Mouse (Mus musculus) adrenal gland (tissue): ENCODE measurements around the gene Cdhr2.

Experiments used
- intact Hi-C: fragments of 180-260 bp; cut with DNase I; formaldehyde crosslinking; loops from one replicate; pipeline ENCODE4 v1.15.1; 2025

Gene Cdhr2

GRCm38 (mm10) chr13:54692711-54693557 is 8.3 kb upstream of the Cdhr2 start:
- intact Hi-C loops, result no loop called here

- intact Hi-C loops, result no loop called here
Observed at GRCm38 (mm10) chr13:54693558-54694347, 7.5 kb upstream of the Cdhr2 start, which contains the start of gene Rnf44. TSS of gene Rnf44 (minus strand) at chr13:54693907.

GRCm38 (mm10) chr13:54694348-54695060 is 6.8 kb upstream of the Cdhr2 start:
- intact Hi-C loops, result no loop called here

- intact Hi-C loops, result no loop called here
Observed at GRCm38 (mm10) chr13:54695479-54696230, 5.6 kb upstream of the Cdhr2 start.

- intact Hi-C loops, result no loop called here
Observed at GRCm38 (mm10) chr13:54702507-54702906, 1.2 kb downstream of the Cdhr2 start.

- intact Hi-C loops, result no loop called here
Observed at GRCm38 (mm10) chr13:54704890-54705289, 3.6 kb downstream of the Cdhr2 start.

GRCm38 (mm10) chr13:54710866-54711265 is 9.6 kb downstream of the Cdhr2 start:
- intact Hi-C loops, result no loop called here

- intact Hi-C loops, result no loop called here
Observed at GRCm38 (mm10) chr13:54714393-54714792, 13.1 kb downstream of the Cdhr2 start.

- intact Hi-C loops, result no loop called here
Observed at GRCm38 (mm10) chr13:54714996-54715395, 13.7 kb downstream of the Cdhr2 start.

GRCm38 (mm10) chr13:54716916-54717315 is 15.7 kb downstream of the Cdhr2 start:
- intact Hi-C loops, result no loop called here

- intact Hi-C loops, result no loop called here
Observed at GRCm38 (mm10) chr13:54723143-54723542, 21.9 kb downstream of the Cdhr2 start.

GRCm38 (mm10) chr13:54726131-54726530 is 24.9 kb downstream of the Cdhr2 start:
- intact Hi-C loops, result no loop called here

- intact Hi-C loops, result no loop called here
Observed at GRCm38 (mm10) chr13:54736931-54737330, 35.7 kb downstream of the Cdhr2 start.

GRCm38 (mm10) chr13:54737488-54738212 is 36.4 kb downstream of the Cdhr2 start:
- intact Hi-C loops, result no loop called here

GRCm38 (mm10) chr13:54738213-54738601 is 36.9 kb downstream of the Cdhr2 start:
- intact Hi-C loops, result no loop called here

GRCm38 (mm10) chr13:54746110-54746509 is 44.8 kb downstream of the Cdhr2 start:
- intact Hi-C loops, result no loop called here

- intact Hi-C loops, result no loop called here
Observed at GRCm38 (mm10) chr13:54746896-54747295, 45.6 kb downstream of the Cdhr2 start.

- intact Hi-C loops, result no loop called here
Observed at GRCm38 (mm10) chr13:54748190-54748589, 46.9 kb downstream of the Cdhr2 start.

- intact Hi-C loops, result no loop called here
Observed at GRCm38 (mm10) chr13:54748721-54749060, 47.4 kb downstream of the Cdhr2 start.
